Mouse (Mus musculus) limb, embryonic 15.5 days (tissue): ENCODE measurements around the gene Cdk6. TPM values are rescaled to one million over a fixed set of nuclear protein-coding genes. Genes with fewer than 3 reads are reported as not detected.
A peak's percentile ranks its signal among the peaks of the same experiment; 100 is the strongest.
"Not testable (repeated sequence)": the region's sequence is repeated elsewhere in the genome, so short reads cannot be mapped to it uniquely, and the experiment has no call there.

ENCODE experiments used
- ATAC-seq: fragments of 200-750 bp; cut with Nextera tagmentation; 2 replicates; pipeline ENCODE4 v1.8.0; 2017; ENCODE audit warnings: low read depth, moderate TSS enrichment; ENCODE audit not compliant: insufficient number of reproducible peaks, low FRiP score, low TSS enrichment
- H3K27ac ChIP-seq: fragments of 300-500 bp; sonication (generic); 2 replicates; pipeline ENCODE4 v1.5.1; 2015; ENCODE audit warnings: moderate library complexity, mild to moderate bottlenecking, inconsistent platforms
- H3K27me3 ChIP-seq: fragments of 300-500 bp; sonication (generic); 2 replicates; pipeline ENCODE4 v1.6.1; 2015; ENCODE audit warnings: inconsistent platforms
- H3K36me3 ChIP-seq: fragments of 300-500 bp; sonication (generic); 2 replicates; pipeline ENCODE4 v1.6.1; 2015; ENCODE audit warnings: inconsistent platforms
- H3K4me1 ChIP-seq: fragments of 300-500 bp; sonication (generic); 2 replicates; pipeline ENCODE4 v1.6.1; 2015; ENCODE audit warnings: inconsistent platforms
- H3K4me2 ChIP-seq: fragments of 300-500 bp; sonication (generic); 2 replicates; pipeline ENCODE4 v1.6.1; 2015; ENCODE audit warnings: mild to moderate bottlenecking, inconsistent platforms
- H3K4me3 ChIP-seq: fragments of 300-500 bp; sonication (generic); 2 replicates; pipeline ENCODE4 v1.5.1; 2015; ENCODE audit warnings: mild to moderate bottlenecking, inconsistent platforms
- H3K9ac ChIP-seq: fragments of 300-500 bp; sonication (generic); 2 replicates; pipeline ENCODE4 v1.6.1; 2015; ENCODE audit warnings: inconsistent platforms
- H3K9me3 ChIP-seq: fragments of 300-500 bp; sonication (generic); 2 replicates; pipeline ENCODE4 v1.6.1; 2016; ENCODE audit warnings: inconsistent platforms
- WGBS: fragments of 180-500 bp; shearing (Covaris S2); methylation state at CpG from one replicate; pipeline ENCODE4 v1.1.7; 2015; 5-methylcytosine and 5-hydroxymethylcytosine counted together
- polyA plus RNA-seq: library from polyadenylated mRNA; unstranded; fragments of >200 nt; fragmentation: Nextera tagmentation; extraction: Ambion mirVana; gene quantifications from 2 replicates; pipeline ENCODE4 v1.2.1, GENCODE M21; 2015

Cdk6 gene
- polyA plus RNA-seq, 1 experiment from 2014 or later, result 24.7 TPM

DNA sequence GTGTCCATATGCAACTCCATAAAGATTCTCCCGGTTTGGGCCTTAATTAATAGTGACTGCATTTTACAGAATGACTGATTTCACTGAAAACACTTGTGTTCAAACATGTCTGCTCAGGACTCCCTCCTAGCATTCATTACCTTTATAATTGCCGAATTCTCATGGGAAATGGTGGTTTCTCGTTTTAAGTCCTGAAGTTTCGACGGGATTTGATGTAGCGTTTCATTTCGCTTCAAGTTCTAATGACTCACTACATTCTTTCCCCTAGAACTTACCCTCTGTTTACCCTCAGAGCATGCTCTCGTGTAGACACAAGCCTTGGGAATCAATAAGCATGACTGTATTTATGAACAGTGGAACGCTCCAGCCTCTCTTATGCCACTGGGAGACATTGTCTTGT, 66.6 kb downstream of the Cdk6 start:
- no peaks in the 10 kb centered on the region for H3K27me3 ChIP-seq
- H3K27ac ChIP-seq, result no peak overlapping the region
- no peak for ATAC-seq
- no peak overlapping the region for H3K4me3 ChIP-seq
- H3K9ac ChIP-seq, result no peak overlapping the region
- no peaks in the 10 kb centered on the region for H3K9me3 ChIP-seq
- 50% methylated on average over 9 of the region's 9 CpGs for WGBS
- H3K4me1 ChIP-seq, result peaks cover 15% of the 10 kb centered on the region; the same call in 1 of the 2 replicates
- no peak overlapping the region for H3K4me2 ChIP-seq
- H3K36me3 ChIP-seq, result no peaks in the 10 kb centered on the region

DNA sequence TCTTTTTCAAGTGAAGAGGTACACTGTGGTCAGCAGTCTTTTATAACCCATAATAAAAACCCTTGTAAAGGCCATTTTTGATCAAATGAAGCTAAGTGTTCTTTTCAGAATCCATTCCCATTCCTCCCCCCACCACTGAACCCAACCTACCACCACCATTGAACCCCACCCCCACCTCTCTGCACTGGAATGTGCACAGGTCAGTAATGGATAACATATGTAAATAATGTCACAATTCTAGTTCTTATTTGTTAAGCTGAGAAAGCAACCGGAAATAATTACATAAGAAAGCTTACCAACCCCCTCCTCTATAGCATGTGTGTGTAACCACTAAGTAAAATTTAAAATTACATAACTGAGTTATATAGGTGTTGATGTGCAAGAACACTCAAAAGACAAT, 76.9 kb downstream of the Cdk6 start:
- H3K9me3 ChIP-seq, H3K4me2 ChIP-seq, ATAC-seq, H3K4me1 ChIP-seq, H3K27me3 ChIP-seq, H3K27ac ChIP-seq, H3K36me3 ChIP-seq, H3K9ac ChIP-seq, H3K4me3 ChIP-seq: not testable (repeated sequence)
- 13% methylated on average over 1 of the region's 1 CpGs for WGBS

DNA sequence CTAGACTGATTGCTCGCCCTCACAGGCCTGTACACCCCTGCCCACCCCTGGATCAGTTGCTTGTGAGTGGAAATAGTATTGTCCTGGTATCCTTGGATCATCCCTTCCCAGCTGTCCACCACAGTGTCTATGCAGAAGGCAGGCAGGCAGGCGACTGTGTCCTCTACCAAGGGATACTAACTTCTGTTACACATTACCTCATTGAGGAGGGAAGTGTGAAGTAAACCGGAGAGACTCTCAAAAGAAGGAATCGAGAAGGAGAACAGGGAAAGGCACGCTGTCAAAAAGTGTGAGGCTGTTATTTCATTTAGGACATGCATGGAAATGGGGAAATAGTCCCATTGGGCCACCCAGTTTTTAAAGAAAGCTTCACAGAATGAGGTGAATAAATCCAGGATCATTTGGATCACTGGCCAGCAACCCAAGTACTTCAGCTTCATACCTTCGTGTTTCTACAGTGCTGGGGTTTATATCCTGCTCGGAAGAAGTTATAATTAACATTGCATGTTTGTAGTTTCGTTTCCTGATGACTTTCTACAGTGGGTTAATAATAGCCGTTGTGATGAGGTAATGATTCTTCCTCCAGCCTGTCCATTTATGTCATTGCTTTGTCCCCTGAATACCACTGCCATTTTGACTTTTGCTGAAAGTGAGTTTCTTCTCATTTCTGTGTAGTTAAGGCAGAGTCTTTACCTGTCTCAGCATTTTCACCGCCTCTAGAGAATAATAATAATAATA, 79.0 kb downstream of the Cdk6 start:
- Histone ChIP-seq H3K9ac (no peak overlapping the region), H3K27me3 (no peaks in the 10 kb centered on the region), H3K4me2 (no peak overlapping the region), H3K9me3 (no peaks in the 10 kb centered on the region), H3K27ac (no peak overlapping the region), H3K4me3 (no peak overlapping the region), H3K36me3 (no peaks in the 10 kb centered on the region), H3K4me1 (no peaks in the 10 kb centered on the region)
- no peak for ATAC-seq
- 64% methylated on average over 10 of the region's 10 CpGs for WGBS

DNA sequence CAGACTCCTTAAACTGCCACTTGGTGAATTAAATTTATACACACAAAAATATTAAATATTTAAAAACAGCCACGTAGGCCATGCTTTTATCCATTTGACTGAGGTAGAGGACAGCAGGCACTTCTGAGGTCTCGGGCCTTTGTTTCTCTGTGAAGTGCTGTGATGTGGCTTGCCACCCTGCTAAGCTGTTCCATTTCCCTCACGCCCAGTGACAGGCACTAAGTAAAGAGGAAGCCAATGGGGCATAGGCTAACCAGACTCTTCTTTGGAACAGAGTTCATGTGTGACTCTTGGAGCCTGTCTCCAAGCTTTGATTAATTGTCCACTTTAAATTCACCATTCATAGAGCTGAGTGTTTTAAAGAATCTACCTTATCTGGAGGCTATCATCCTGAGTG, 79.5 kb downstream of the Cdk6 start:
- H3K9ac ChIP-seq, result no peak overlapping the region
- no peak for ATAC-seq
- 81% methylated on average over 3 of the region's 3 CpGs for WGBS
- H3K4me1 ChIP-seq, result no peaks in the 10 kb centered on the region
- H3K27ac ChIP-seq, result no peak overlapping the region
- H3K9me3 ChIP-seq, result no peaks in the 10 kb centered on the region
- H3K4me3 ChIP-seq, result no peak overlapping the region
- H3K36me3 ChIP-seq, result no peaks in the 10 kb centered on the region
- H3K4me2 ChIP-seq, result no peak overlapping the region
- no peaks in the 10 kb centered on the region for H3K27me3 ChIP-seq

DNA sequence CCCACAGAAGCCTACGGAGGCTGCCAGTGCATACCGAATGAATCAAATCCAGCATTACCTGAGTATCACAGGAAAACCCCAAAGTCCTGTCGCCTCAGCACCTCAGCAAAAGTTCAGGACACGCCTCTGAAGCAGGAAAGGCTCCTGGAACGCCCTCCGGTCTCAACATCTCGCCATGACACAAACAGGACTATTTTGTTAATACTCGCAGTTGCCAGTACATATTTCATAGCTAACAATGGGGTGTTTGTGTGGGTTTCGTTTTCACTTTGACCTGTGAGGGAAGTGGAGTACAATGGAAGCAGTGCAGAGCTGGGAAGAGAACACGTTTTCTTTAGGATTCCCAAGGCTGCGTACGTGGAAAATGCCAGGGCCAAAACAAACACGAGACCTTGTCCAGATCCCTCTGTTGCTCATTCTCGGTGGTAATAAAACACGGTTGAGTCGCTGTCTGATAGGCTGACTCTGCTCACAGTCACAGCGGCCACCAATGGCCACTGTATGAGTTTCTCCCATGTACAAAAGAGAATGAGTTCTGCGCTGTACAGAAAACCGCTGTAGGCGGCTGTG, 91.9 kb downstream of the Cdk6 start:
- not testable (repeated sequence) for ATAC-seq, H3K27ac ChIP-seq, H3K9ac ChIP-seq, H3K36me3 ChIP-seq, H3K4me2 ChIP-seq, H3K4me1 ChIP-seq, H3K27me3 ChIP-seq, H3K9me3 ChIP-seq
- 53% methylated on average over 20 of the region's 20 CpGs for WGBS
- H3K4me3 ChIP-seq, result 0 out of 2 replicates have a peak overlapping the region, but pooled peaks have one; percentile 8

DNA sequence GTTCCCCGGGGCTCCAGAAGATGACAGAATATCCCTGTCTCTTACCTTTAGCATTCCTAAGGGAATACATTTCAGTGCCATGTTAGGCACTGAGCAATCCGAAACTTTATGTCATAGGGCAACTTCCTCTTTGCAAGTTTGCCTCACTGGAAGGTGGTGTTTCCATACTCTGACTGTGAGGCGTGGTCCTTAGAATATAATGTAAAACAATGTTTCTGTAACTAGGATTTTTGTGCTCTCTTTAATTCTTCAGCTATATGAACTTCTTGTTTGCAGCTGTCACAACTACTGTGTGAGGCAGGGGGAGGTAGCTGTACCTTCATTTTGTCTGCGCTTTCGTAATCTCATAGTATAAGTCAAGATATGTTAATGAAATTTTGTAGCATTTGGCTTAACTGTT, 92.8 kb downstream of the Cdk6 start:
- not testable (repeated sequence) for ATAC-seq

DNA sequence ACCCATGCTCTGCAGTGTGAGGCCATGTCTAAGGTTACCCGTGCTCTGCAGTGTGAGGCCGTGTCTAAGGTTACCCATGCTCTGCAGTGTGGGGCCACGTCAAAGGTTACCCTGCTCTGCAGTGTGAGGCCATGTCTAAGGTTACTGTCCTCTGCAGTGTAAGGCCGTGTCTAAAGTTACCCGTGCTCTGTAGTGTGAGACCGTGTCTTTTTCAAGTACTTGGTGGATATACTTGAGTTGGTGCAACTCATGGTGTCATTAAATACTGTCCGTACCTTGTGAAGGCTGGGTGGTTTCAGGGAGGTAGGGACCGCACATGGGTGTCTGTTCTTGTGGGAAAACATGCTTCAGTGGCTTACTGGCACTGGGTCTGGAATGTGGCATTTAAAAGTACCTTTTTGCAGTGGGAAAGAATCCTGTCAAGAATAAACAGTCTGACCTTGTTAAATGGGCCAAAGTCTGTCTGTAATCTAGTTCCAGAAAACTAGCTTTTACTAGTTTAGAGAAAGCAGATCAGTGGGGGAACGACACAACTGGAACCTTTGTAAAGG, 97.2 kb downstream of the Cdk6 start:
- H3K27ac ChIP-seq, H3K9me3 ChIP-seq, H3K36me3 ChIP-seq, H3K27me3 ChIP-seq, ATAC-seq, H3K4me2 ChIP-seq, H3K4me1 ChIP-seq, H3K4me3 ChIP-seq, H3K9ac ChIP-seq: not testable (repeated sequence)
- WGBS, result 66% methylated on average over 9 of the region's 9 CpGs

More for the DNA sequence above, 92.8 kb downstream of the Cdk6 start:
- H3K9ac ChIP-seq, H3K4me3 ChIP-seq, H3K4me1 ChIP-seq, H3K27me3 ChIP-seq, H3K4me2 ChIP-seq, H3K27ac ChIP-seq, H3K9me3 ChIP-seq, H3K36me3 ChIP-seq: not testable (repeated sequence)
- 88% methylated on average over 5 of the region's 5 CpGs for WGBS

DNA sequence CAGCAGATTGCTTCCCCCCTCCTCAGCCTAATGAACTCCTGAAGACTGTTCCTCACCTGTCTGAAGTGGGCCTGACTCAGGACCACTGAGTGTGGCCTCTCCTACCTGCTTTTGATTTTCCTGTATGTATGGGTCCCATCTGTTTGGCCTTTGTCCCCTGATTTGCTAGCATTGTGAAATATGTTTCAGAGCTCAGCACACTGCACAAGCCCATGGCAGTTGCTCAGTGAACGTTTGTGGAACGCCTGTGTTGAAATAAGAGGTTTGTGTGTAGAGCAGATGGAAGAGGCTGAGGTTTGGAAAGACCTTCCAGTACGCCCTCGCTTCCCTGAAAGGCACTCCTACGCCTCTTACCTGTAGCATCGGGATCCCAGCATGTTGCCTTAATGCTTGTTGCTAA, 98.1 kb downstream of the Cdk6 start:
- not testable (repeated sequence) for H3K4me1 ChIP-seq, H3K9ac ChIP-seq, H3K4me3 ChIP-seq, H3K9me3 ChIP-seq, H3K27ac ChIP-seq, ATAC-seq, H3K4me2 ChIP-seq, H3K36me3 ChIP-seq, H3K27me3 ChIP-seq
- 71% methylated on average over 6 of the region's 6 CpGs for WGBS

DNA sequence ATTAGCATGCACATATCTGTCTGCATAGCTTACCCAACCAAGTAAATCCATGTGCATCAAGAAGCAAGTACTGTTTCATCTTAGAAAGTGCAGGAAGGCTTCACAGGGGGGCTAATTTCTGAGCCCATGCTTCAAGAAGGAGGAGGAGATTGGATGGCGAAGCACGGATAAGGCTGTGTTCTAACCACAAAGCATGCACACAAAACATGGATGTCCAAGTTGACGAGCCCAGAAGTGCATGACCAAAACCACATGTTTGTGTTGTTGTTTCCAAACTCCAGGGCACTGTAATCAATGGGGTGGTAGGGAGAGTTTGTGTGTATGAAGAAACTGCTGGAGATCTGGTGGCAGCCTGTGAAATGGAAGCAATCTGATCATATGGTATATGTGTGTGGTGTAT, 101.2 kb downstream of the Cdk6 start:
- not testable (repeated sequence) for H3K27ac ChIP-seq, ATAC-seq, H3K9me3 ChIP-seq, H3K4me1 ChIP-seq, H3K36me3 ChIP-seq, H3K9ac ChIP-seq, H3K4me2 ChIP-seq, H3K4me3 ChIP-seq, H3K27me3 ChIP-seq
- 43% methylated on average over 3 of the region's 3 CpGs for WGBS

DNA sequence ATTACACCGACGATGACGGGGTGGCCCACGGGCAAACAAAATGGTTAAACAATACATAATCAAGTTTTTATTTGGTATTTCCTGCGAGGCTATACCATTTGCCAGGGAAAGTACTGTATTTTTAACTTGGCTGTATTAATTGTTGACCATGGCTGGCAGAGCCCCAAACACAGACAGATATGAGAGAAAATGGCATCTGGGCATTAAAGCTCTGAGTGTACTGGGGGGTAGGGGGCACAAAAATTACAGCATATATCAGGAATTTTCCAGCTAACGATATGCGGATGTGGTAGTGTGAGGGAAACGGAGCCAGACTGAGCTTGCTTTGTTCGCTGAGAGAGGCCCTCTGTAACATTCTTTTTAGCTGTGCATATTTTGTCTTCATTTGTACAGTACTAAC, 109.9 kb downstream of the Cdk6 start:
- H3K27me3 ChIP-seq, H3K9me3 ChIP-seq, H3K9ac ChIP-seq, H3K4me3 ChIP-seq, ATAC-seq, H3K27ac ChIP-seq, H3K4me1 ChIP-seq, H3K4me2 ChIP-seq, H3K36me3 ChIP-seq: not testable (repeated sequence)
- 25% methylated on average over 9 of the region's 9 CpGs for WGBS

DNA sequence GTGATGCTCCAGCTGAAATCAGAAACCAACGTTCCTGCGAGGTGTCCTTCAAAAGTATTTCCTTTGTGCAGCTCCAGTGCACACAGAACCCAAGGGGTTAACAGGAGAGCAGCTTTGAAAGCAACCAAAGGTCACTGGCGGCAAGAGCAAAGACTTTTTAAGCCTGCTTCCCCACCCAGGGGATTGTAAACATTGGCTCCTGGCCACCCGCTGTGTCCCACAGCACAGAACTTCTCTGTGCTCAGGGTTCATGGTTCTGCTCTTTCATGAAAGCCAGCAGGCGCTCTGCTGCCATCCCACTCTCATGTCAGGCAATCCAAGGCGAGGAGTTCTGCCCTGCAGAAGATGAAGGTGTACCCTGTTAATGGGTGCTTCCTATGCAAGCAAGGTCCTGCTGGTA, 112.7 kb downstream of the Cdk6 start:
- not testable (repeated sequence) for H3K27ac ChIP-seq

DNA sequence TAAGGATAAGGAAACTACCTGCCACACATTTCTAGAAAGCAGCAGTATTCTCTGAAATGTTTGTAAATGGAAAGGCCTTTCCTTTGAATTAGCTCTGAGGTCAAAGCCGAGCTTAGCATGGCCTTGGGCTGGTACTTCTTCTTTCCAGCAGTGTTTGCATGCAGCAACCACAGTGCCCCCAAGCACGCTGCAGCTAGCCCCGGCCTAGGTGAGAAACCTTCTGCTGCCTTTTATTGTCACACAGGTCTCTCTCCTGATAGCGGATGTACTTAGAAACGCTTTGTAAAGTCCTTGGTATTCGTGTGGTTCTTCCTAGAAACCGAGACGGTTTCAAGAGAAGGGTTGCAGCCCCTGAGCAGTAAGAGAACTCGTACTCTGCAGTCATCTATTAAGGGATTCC, 119.6 kb downstream of the Cdk6 start:
- Histone ChIP-seq H3K9me3 (no peaks in the 10 kb centered on the region), H3K4me3 (no peak overlapping the region), H3K4me1 (no peaks in the 10 kb centered on the region; the same call in 1 of the 2 replicates), H3K9ac (no peak overlapping the region), H3K4me2 (no peak overlapping the region), H3K27ac (no peak overlapping the region), H3K36me3 (no peaks in the 10 kb centered on the region), H3K27me3 (no peaks in the 10 kb centered on the region)
- WGBS, result 72% methylated on average over 9 of the region's 9 CpGs
- no peak for ATAC-seq

More for the DNA sequence above, 112.7 kb downstream of the Cdk6 start:
- ATAC-seq, H3K27me3 ChIP-seq, H3K36me3 ChIP-seq, H3K9me3 ChIP-seq, H3K4me2 ChIP-seq, H3K9ac ChIP-seq, H3K4me3 ChIP-seq, H3K4me1 ChIP-seq: not testable (repeated sequence)
- 17% methylated on average over 6 of the region's 6 CpGs for WGBS
